Mouse (Mus musculus) small intestine, adult 2 months (tissue): ENCODE results near the gene Rxra.

ENCODE experiments used
- CTCF ChIP-seq: fragments of 200-500 bp; IDR thresholded peaks from 2 replicates; pipeline ENCODE4 v1.5.1; 2012; ENCODE audit warnings: low read depth, mild to moderate bottlenecking, control low read depth, inconsistent platforms, low read length, moderate library complexity, mixed read lengths; ENCODE audit not compliant: insufficient replicate concordance, insufficient read length; ENCODE audit errors: extremely low read depth
- POLR2A ChIP-seq: fragments of 200-500 bp; IDR thresholded peaks from 2 replicates; pipeline ENCODE4 v1.6.1; 2012; ENCODE audit warnings: low read depth, mild to moderate bottlenecking, control low read depth, inconsistent platforms, low read length, moderate library complexity

GRCm38 (mm10) chr2:27649862-27650661 is 26.2 kb upstream of the Rxra start:
- no peak for TF ChIP-seq CTCF
- TF ChIP-seq POLR2A, result no peak
